Mouse (Mus musculus) skeletal muscle tissue, adult 2 months (tissue): ENCODE measurements around the gene Rtl4.

Source experiments
- DNase-seq: peaks from one replicate; pipeline ENCODE4 v3.0.0-alpha.2; 2012; ENCODE audit warnings: low read depth, low spot score

Gene Rtl4

DNA sequence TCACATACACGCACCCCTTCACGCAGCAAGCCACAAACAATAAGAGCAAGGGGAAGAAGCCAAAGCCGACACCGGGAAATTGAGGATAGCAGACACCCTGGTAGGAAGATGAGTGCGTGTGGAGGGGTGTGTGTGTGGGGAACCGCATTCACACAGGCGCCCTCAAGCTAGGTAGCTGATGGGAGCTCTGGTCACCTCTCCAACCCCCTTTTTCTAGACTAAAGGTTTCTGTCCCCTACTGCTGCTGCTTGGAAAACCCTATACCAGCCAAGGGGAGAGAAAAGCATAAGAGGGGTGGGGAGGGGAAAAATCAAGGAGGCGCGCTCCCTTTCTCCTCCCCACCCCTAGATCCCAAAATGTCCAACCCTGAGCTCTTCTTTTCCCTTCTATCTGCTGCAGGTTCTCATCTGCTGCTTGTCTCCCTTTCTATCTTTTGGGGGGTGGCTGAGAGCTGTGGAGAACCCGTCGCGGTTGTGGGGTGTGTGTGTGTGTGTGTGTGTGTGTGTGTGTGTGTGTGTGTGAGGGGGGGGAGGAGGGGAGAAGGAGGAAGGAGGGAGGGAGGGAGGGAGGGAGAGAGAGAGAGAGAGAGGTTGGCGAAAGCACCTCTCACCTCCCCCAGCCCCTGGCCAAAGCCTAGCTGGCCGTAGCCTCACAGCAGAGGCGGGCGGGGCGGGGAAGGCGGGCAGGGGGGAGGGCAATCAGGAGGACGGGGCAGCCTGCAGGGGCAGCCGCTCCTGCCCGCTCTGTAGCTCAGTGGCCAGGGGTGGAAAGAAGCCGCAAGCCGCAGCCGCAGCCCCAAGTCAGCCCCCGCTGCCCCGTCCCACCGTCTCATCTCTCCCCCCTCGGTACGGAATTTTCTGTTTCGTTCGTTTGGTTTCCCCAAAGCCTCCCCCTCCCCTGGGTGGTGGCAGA lies at the start of gene Rtl4:
TSS of gene Rtl4 (plus strand) at position 701 of the 912 bp plus-strand sequence.
- no peak for DNase-seq

DNA sequence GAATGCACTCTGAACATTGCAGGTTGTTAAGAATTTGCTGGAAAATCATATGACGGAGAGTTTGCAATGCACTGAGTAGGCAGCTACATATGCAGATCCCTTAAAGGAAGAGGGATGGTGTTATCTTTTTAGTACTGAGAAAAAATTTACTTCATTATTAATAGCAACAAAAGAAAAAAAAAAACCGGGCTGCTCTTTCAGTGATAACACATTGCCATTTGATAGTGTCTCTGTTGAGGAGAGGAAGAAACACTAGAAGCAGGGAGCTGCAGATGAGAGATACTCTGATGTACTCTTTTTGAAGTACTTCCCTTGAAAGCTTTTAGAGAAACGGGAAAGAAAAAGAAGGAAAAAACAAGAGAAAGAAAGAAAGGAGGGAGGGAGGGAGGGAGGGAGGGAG lies 44.0 kb upstream of the Rtl4 start:
- no peak for DNase-seq

- DNase-seq, result no peak
These were observed 43.3 kb upstream of the Rtl4 start for GRCm38 (mm10) chrX:144645394-144645793.

GRCm38 (mm10) chrX:144652196-144652595 lies 36.5 kb upstream of the Rtl4 start:
- DNase-seq, result no peak

DNA sequence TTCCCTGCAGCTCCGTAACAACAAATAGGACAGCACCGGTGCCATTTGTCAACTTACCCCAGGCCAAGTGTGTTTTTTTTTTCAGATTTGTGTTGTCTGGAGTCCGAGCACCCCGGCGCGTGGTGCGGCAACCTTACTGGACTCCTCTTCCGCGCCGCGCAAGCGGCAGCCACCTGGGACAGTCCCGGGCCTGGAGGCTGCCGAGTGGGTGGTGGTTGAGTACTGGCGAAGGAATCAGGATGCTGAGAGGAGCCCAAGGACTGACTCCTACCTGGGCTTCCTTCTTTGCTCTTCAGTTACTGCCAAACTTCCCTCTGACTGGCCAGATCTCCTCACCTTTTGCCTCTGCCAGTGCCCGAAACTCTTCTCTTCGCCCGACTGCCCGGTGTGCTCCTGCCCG lies 965 bp upstream of the Rtl4 start:
- no peak for DNase-seq

DNA sequence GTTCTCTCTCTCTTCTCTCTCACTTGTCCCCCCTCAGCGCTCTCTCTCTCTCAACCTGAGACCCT lies 733 bp upstream of the Rtl4 start, which contains the start of gene Trpc5:
TSS of gene Trpc5 (minus strand) at position 39 of the 65 bp plus-strand sequence.
- DNase-seq, result no peak

GRCm38 (mm10) chrX:144689119-144689858 lies 582 bp downstream of the Rtl4 start:
- no peak for DNase-seq

GRCm38 (mm10) chrX:144689859-144690181 lies 1.1 kb downstream of the Rtl4 start:
- DNase-seq, result no peak

GRCm38 (mm10) chrX:144716330-144716729 lies 27.6 kb downstream of the Rtl4 start:
- no peak for DNase-seq

DNA sequence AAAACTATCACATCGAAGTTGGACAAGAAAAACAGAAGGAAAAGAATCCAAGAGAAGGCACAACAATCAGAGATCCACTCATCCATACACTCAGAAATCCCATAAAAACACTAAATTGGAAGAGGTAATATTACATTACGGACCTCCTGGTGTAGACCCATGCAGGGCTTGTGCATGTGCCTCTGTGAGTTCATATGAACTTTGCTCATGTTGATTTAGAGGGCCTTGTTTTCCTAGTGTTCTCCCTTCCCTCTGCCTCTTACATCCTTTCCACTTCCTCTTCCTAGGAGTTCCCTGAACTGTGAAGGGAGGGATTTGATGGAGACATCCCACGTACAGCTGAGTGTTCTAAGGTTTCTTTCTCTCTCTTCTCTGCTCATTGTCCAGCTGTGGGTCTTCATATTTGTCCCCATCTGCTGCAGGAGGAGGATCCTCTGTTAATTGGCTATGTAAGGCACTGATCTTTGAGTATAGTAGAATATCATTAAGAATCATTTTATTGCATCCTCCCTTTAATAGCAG lies 58.9 kb downstream of the Rtl4 start:
- DNase-seq, result no peak

- no peak for DNase-seq
These were observed 298.3 kb downstream of the Rtl4 start for GRCm38 (mm10) chrX:144986980-144987379.

- no peak for DNase-seq
These were observed 376.8 kb downstream of the Rtl4 start for GRCm38 (mm10) chrX:145065484-145065913.

- no peak for DNase-seq
These were observed 401.1 kb downstream of the Rtl4 start for GRCm38 (mm10) chrX:145089802-145090201.

DNA sequence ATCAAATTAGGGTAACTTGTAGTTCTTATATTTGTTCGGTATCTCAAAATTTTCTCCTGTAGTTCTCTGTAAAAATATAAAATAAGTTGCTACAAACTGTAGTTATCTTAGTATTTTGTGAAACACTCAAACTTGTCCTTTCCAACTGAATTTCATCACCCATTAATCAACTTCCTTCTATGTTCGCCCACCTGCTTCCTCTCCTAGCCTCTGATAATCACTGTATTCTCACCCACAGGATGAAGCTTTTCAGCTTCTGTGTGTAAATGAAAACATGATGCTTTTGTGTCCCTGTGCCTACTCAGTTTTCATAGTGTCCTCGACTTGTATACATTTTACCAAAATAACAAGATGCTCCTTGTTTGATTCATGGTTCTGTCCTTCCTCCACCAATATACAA lies 401.7 kb downstream of the Rtl4 start:
- DNase-seq, result no peak

- DNase-seq, result no peak
These were observed 402.3 kb downstream of the Rtl4 start for GRCm38 (mm10) chrX:145090964-145091363.
